Mouse (Mus musculus) neural tube, embryonic 15.5 days (tissue): ENCODE measurements around the gene Cacng6. TPM values are rescaled to one million over a fixed set of nuclear protein-coding genes. Genes with fewer than 3 reads are reported as not detected.

Experiments used
- ATAC-seq: fragments of 200-750 bp; cut with Nextera tagmentation; 2 replicates; pipeline ENCODE4 v1.8.0; 2017; ENCODE audit warnings: mild to moderate bottlenecking, moderate TSS enrichment, moderate library complexity; ENCODE audit not compliant: low FRiP score
- H3K27ac ChIP-seq: fragments of 300-500 bp; sonication (generic); replicated peaks from 2 replicates; pipeline ENCODE4 v1.5.1; 2015; ENCODE audit warnings: mild to moderate bottlenecking, inconsistent platforms
- H3K27me3 ChIP-seq: fragments of 300-500 bp; sonication (generic); replicated peaks from 2 replicates; pipeline ENCODE4 v1.6.1; 2015; ENCODE audit warnings: inconsistent platforms
- H3K36me3 ChIP-seq: fragments of 300-500 bp; sonication (generic); 2 replicates; pipeline ENCODE4 v1.6.1; 2015; ENCODE audit warnings: inconsistent platforms
- H3K4me1 ChIP-seq: fragments of 300-500 bp; sonication (generic); 2 replicates; pipeline ENCODE4 v1.6.1; 2015; ENCODE audit warnings: inconsistent platforms
- H3K4me2 ChIP-seq: fragments of 300-500 bp; sonication (generic); 2 replicates; pipeline ENCODE4 v1.6.1; 2015; ENCODE audit warnings: inconsistent platforms, mild to moderate bottlenecking, moderate library complexity
- H3K4me3 ChIP-seq: fragments of 300-500 bp; sonication (generic); replicated peaks from 2 replicates; pipeline ENCODE4 v1.5.1; 2015; ENCODE audit warnings: mild to moderate bottlenecking, inconsistent platforms
- H3K9ac ChIP-seq: fragments of 300-500 bp; sonication (generic); replicated peaks from 2 replicates; pipeline ENCODE4 v1.6.1; 2015; ENCODE audit warnings: mild to moderate bottlenecking, inconsistent platforms
- H3K9me3 ChIP-seq: fragments of 300-500 bp; sonication (generic); replicated peaks from 2 replicates; pipeline ENCODE4 v1.6.1; 2016; ENCODE audit warnings: inconsistent platforms
- WGBS: fragments of 180-500 bp; shearing (Covaris S2); methylation state at CpG from one replicate; pipeline ENCODE4 v1.1.7; 2015; ENCODE audit warnings: mixed read lengths; 5-methylcytosine and 5-hydroxymethylcytosine counted together
- polyA plus RNA-seq: library from polyadenylated mRNA; unstranded; fragments of >200 nt; fragmentation: Nextera tagmentation; extraction: Ambion mirVana; gene quantifications from 2 replicates; pipeline ENCODE4 v1.2.1, GENCODE M21; 2015

The Cacng6 gene
- polyA plus RNA-seq: 0.43 and 0.97 TPM in 2 replicates

DNA sequence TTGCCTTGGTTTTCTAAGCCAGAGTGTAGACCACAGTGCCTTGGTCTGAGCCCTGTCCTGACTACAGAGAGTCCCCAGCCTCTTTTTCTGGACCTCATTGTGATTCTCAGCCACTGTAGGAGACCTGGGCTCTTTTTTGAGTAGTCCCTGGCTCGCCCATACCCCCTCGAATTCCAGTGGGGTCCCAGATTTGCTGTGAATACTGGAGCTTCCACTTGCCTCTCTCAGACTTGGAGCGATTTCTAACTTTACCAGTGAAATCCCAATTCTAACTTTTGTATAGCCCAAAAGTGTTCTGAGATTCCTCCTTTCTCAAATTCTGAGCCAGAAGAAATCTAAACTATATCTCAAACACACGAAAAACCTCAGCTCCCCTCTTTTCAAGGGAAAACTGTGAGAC is at the start of gene Cacng6:
TSS of gene Cacng6 (plus strand) at position 301 of the 400 bp plus-strand sequence.
- Histone ChIP-seq H3K4me1 (peaks cover 7% of the 10 kb centered on the region), H3K4me3 (peak within 1 kb of the TSS; percentile 25), H3K9me3 (no peaks in the 10 kb centered on the region), H3K9ac (0 out of 2 replicates have a peak within 1 kb of the TSS, but pooled peaks have one; percentile 11), H3K27ac (no peak within 1 kb of the TSS), H3K4me2 (peak within 1 kb of the TSS; percentile 54), H3K36me3 (no peaks in the 10 kb centered on the region), H3K27me3 (peaks cover 42% of the 10 kb centered on the region)
- 32% methylated on average over 4 of the region's 4 CpGs for WGBS
- 0 out of 2 replicates have a peak, but pooled peaks have one; percentile 2 for ATAC-seq

- Histone ChIP-seq H3K4me1 (no peaks in the 10 kb centered on the region), H3K27me3 (no peaks in the 10 kb centered on the region), H3K9ac (no peak overlapping the region), H3K36me3 (no peaks in the 10 kb centered on the region), H3K4me2 (no peak overlapping the region), H3K27ac (no peak overlapping the region), H3K4me3 (no peak overlapping the region), H3K9me3 (no peaks in the 10 kb centered on the region)
- WGBS: 55% methylated on average over 4 of the region's 4 CpGs
- no peak for ATAC-seq
These were observed 47.2 kb upstream of the Cacng6 start for GRCm38 (mm10) chr7:3376831-3377230.

DNA sequence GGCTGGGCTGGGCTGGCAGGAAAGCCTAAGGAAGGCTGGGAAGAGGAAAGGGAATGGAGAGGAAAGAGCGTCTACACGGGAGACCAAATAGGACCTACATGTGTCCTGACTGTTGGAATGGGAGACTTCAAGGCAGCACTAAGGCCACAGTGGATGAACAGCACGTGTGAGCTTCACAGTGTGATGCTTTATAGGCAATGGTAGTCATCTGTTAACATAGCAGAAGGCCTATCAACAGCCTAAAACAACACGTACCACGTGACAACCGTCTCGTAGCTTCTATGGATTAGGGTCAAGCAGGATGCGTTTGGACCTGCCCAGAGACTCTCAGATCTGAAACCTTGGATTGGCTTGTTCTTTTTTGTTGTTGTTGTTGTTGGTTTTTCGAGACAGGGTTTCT is 41.9 kb upstream of the Cacng6 start:
- 86% methylated on average over 9 of the region's 9 CpGs for WGBS

GRCm38 (mm10) chr7:3384807-3385319 is 39.1 kb upstream of the Cacng6 start:
- 94% methylated on average over 5 of the region's 5 CpGs for WGBS

More for the DNA sequence above, 41.9 kb upstream of the Cacng6 start:
- Histone ChIP-seq H3K4me2 (no peak overlapping the region), H3K36me3 (no peaks in the 10 kb centered on the region), H3K4me3 (no peak overlapping the region), H3K27ac (no peak overlapping the region), H3K4me1 (no peaks in the 10 kb centered on the region), H3K27me3 (no peaks in the 10 kb centered on the region), H3K9ac (no peak overlapping the region), H3K9me3 (no peaks in the 10 kb centered on the region)
- no peak for ATAC-seq

DNA sequence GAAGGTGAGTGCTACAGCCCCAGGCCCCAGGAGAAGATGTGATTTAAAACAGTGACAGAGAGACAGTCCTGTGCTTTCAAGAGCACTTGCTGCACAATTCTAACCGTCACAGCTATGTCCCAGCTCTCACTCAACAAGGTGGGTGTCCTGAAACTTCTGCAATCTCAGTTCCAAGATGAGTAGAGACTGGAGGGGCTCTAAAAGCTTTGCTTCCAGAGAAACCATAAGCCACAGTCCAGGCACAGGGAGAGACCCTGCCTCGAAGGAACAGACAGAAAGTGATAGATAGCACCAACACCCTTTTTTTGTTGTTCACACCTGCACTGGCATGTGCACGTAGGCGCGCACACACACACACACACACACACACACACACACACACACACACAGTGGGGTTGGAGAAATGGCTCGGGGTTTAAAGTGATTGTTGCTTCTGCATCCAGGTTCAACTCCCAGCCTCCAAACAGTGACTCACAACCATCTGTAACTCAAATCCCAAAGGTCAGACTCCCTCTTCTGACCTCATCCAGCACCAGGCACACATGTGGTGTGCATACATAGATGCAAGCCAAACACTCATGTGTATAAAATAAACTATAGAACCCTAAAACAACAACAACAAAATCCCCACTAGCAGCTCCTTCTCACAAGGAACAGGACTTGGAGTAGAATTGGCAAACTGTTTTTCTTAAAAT is 37.8 kb upstream of the Cacng6 start:
- no peaks in the 10 kb centered on the region for H3K9me3 ChIP-seq
- no peak overlapping the region for H3K4me2 ChIP-seq
- no peak overlapping the region for H3K4me3 ChIP-seq
- no peak overlapping the region for H3K9ac ChIP-seq
- 83% methylated on average over 6 of the region's 6 CpGs for WGBS
- no peak for ATAC-seq
- no peaks in the 10 kb centered on the region for H3K27me3 ChIP-seq
- peaks cover 22% of the 10 kb centered on the region for H3K4me1 ChIP-seq
- no peak overlapping the region for H3K27ac ChIP-seq
- H3K36me3 ChIP-seq: no peaks in the 10 kb centered on the region

More at GRCm38 (mm10) chr7:3384807-3385319, 39.1 kb upstream of the Cacng6 start:
- no peaks in the 10 kb centered on the region for H3K27me3 ChIP-seq
- H3K9me3 ChIP-seq: no peaks in the 10 kb centered on the region
- no peaks in the 10 kb centered on the region for H3K36me3 ChIP-seq
- peaks cover 20% of the 10 kb centered on the region for H3K4me1 ChIP-seq
- no peak overlapping the region for H3K4me3 ChIP-seq
- no peak overlapping the region for H3K9ac ChIP-seq
- no peak overlapping the region for H3K27ac ChIP-seq
- no peak for ATAC-seq
- no peak overlapping the region for H3K4me2 ChIP-seq

GRCm38 (mm10) chr7:3387761-3388160 is 36.2 kb upstream of the Cacng6 start:
- no peaks in the 10 kb centered on the region for H3K36me3 ChIP-seq
- no peak for ATAC-seq
- WGBS: 93% methylated on average over 16 of the region's 18 CpGs
- H3K9me3 ChIP-seq: no peaks in the 10 kb centered on the region
- peak overlapping the region; percentile 81 for H3K4me2 ChIP-seq
- H3K4me3 ChIP-seq: no peak overlapping the region
- no peaks in the 10 kb centered on the region for H3K27me3 ChIP-seq
- no peak overlapping the region for H3K9ac ChIP-seq
- peaks cover 38% of the 10 kb centered on the region for H3K4me1 ChIP-seq
- no peak overlapping the region for H3K27ac ChIP-seq

GRCm38 (mm10) chr7:3388885-3389284 is 35.1 kb upstream of the Cacng6 start:
- H3K9me3 ChIP-seq: no peaks in the 10 kb centered on the region
- H3K4me1 ChIP-seq: peaks cover 48% of the 10 kb centered on the region
- H3K4me2 ChIP-seq: peak overlapping the region; percentile 81
- H3K27ac ChIP-seq: no peak overlapping the region
- H3K27me3 ChIP-seq: no peaks in the 10 kb centered on the region
- H3K4me3 ChIP-seq: peak overlapping the region; percentile 54; the same call in 1 of the 2 replicates
- no peak for ATAC-seq
- H3K9ac ChIP-seq: no peak overlapping the region
- WGBS: 60% methylated on average over 6 of the region's 6 CpGs
- 0 out of 2 replicates have a peak, but pooled peaks cover under 1% of the 10 kb centered on the region for H3K36me3 ChIP-seq

DNA sequence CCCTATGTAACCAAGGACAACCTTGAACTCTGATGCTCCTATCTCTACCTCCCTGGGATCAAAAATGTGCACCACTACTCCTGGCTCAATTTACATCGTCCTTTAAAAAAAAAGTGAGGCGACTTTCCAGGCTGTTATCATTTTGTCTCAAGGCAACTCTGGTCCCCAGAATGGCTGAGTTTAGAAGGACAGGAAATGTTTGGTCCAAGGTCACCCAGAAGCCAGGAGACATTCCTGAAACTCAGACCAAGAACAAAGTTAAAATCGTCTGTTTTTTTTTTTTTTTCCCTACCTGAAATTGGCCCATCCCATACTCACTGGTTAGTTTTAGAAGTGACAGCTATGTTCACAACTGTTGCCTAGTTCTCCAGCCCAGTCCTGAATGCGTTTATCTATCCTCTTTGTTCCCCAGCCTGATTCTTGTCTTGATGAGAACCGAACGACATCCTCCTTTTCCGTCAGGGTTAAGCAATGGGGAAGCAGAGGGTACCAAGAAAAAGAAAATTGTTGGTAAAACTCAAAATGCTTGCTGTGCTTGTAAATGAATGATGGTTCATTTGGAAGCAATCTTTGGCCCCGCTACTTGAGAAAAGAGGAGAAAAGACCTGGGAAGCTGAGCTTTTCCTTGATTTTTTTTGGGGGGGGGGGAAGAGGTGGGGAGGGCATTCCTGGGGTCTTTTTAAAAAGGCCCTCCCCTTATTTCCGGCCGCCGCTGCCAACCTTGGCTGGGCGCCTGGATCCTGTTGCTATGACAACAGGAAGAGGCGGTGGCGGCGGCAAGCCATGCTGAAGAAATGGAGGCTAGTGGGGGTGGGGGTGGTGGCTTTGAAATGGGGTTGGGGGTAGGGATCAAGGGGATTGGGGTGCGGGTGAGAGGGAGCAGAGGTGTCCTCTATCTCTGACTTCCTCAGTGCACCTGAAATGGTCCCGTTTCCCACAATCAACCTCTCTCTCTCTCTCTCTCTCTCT is 34.3 kb upstream of the Cacng6 start:
- peak overlapping the region; percentile 54 for H3K4me3 ChIP-seq
- no peaks in the 10 kb centered on the region for H3K27me3 ChIP-seq
- H3K27ac ChIP-seq: peak overlapping the region; percentile 58
- 2% methylated on average over 16 of the region's 17 CpGs for WGBS
- peaks cover 50% of the 10 kb centered on the region for H3K4me1 ChIP-seq
- ATAC-seq: peak; percentile 77
- H3K4me2 ChIP-seq: peak overlapping the region; percentile 81
- peaks cover 8% of the 10 kb centered on the region for H3K36me3 ChIP-seq
- H3K9ac ChIP-seq: peak overlapping the region; percentile 38
- no peaks in the 10 kb centered on the region for H3K9me3 ChIP-seq

DNA sequence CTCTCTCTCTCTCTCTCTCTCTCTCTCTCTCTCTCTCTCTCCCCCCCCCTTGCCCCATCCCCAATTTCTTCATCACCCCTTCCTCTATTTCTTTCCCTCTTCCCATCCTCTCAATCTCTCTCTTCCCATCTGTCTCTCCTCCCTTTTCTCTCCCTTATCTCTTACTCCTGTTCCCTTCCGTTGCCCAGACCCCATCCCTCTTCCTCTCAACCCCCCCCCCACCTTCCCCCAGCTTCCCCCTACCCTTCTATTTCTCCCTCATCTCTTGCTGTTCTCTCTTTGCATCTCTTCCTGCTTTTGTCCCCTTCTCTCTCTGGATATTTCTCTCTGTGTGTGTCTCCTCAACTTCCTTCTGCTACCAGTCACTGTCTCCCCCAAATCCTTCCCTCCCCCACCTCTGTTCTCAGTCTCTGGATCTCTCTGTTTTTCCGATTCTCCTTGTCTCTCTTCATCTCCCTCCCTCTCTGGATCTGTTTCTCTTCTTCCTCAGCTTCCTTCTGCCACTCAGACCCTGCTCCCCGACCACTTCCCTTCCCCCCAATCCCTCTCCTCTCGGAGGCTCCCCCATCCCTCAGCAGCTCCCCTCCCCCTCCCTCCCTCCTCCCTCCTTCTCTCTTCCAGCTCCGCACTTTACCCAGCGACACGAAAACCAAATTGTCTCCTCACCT is 33.4 kb upstream of the Cacng6 start, which contains the start of gene Cacng8:
TSS of gene Cacng8 (plus strand) at position 271 of the 668 bp plus-strand sequence.
- Histone ChIP-seq H3K4me3 (peak within 1 kb of the TSS; percentile 54), H3K36me3 (peaks cover 10% of the 10 kb centered on the region), H3K9me3 (no peaks in the 10 kb centered on the region), H3K4me2 (peak within 1 kb of the TSS; percentile 81), H3K27ac (peak within 1 kb of the TSS; percentile 63), H3K27me3 (no peaks in the 10 kb centered on the region), H3K9ac (peak within 1 kb of the TSS; percentile 65), H3K4me1 (peaks cover 58% of the 10 kb centered on the region)
- 0% methylated on average over 7 of the region's 7 CpGs for WGBS
- ATAC-seq: peak; percentile 66

DNA sequence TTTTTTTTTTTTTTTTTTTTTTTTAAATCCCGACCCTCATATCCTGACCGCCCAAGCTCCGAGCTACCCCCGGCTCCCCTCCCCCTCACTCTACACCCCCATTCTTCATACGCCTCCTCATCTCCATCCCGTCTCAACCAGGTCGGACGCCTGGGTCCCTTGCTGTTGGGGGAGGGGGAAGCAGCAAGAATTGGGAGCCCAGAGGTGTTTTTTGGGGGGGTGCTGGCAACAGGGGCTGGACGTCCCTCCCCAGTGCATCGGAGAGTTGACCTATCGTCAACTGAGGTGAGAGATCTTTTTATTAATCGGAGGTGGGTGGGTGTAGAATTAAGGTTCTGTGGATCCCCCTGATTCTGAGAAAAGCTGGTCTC is 32.9 kb upstream of the Cacng6 start:
- H3K4me1 ChIP-seq: peaks cover 59% of the 10 kb centered on the region
- H3K27me3 ChIP-seq: no peaks in the 10 kb centered on the region
- 5% methylated on average over 12 of the region's 12 CpGs for WGBS
- H3K4me3 ChIP-seq: peak overlapping the region; percentile 54
- H3K9ac ChIP-seq: peak overlapping the region; percentile 65
- ATAC-seq: no peak; the same call in 1 of the 2 replicates
- peaks cover 10% of the 10 kb centered on the region for H3K36me3 ChIP-seq
- no peaks in the 10 kb centered on the region for H3K9me3 ChIP-seq
- peak overlapping the region; percentile 81 for H3K4me2 ChIP-seq
- peak overlapping the region; percentile 63 for H3K27ac ChIP-seq

DNA sequence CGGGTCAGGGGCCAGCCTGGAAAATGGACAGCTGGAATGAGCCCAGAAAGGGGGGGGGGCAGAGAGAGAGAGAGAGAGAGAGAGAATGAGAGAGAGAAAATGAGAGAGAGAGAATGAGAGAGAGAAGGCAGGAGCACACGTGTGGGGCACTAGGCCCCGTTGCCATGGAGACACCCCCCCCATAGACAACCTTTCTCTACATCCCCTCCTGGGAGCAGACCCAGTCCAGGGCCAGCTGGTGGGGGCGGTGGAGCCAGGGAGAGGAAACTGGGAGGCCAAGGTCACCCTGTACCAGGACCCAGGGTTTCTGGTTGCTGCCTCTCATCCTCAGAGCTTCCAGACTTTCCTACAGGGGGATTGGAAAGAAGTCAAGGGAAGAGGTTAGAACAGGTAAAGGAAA is 32.2 kb upstream of the Cacng6 start:
- peaks cover 10% of the 10 kb centered on the region for H3K36me3 ChIP-seq
- H3K27me3 ChIP-seq: no peaks in the 10 kb centered on the region
- H3K27ac ChIP-seq: no peak overlapping the region
- peaks cover 59% of the 10 kb centered on the region for H3K4me1 ChIP-seq
- ATAC-seq: 0 out of 2 replicates have a peak, but pooled peaks have one; percentile 18
- H3K4me3 ChIP-seq: peak overlapping the region; percentile 54
- WGBS: 3% methylated on average over 4 of the region's 4 CpGs
- H3K9me3 ChIP-seq: no peaks in the 10 kb centered on the region
- H3K4me2 ChIP-seq: peak overlapping the region; percentile 81
- H3K9ac ChIP-seq: peak overlapping the region; percentile 65
